Mouse (Mus musculus) C2C12 (cell line): ENCODE results near the gene Bmp7.

Experiments
- CEBPB ChIP-seq: IDR thresholded peaks from one replicate; pipeline ENCODE4 v1.6.1; 2011; ENCODE audit warnings: low read depth, mild to moderate bottlenecking, control low read depth, moderate library complexity
- CTCF ChIP-seq: IDR thresholded peaks from one replicate; pipeline ENCODE4 v1.5.1; 2011; ENCODE audit not compliant: control insufficient read depth, insufficient read depth, insufficient read length
- MYOD1 ChIP-seq: IDR thresholded peaks from one replicate; pipeline ENCODE4 v1.6.1; 2011; ENCODE audit warnings: low read depth; ENCODE audit not compliant: control insufficient read depth, insufficient read length
- USF1 ChIP-seq: IDR thresholded peaks from one replicate; pipeline ENCODE4 v1.6.1; 2011; ENCODE audit warnings: low read depth, mild to moderate bottlenecking, control low read depth, moderate library complexity

DNA sequence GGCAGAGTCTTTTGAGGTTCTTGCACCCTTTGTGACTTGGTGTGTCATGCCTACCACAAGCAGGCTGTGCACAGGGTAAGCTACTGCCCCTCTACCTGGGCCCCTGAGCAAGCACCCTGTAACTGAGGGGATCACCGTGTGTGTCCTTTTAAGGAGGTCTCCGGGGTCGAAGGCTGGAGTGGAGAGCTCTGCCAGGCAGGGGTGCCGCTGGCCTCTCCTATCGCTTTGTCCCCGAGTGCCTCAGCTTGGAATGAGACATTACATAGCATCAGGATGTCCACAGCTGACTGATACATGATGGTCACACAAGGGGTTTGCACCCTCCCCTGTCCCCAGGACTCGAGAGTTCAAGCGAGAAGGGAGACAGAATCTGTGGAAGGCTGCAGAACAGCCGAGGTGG lies 96.2 kb downstream of the Bmp7 start:
- TF ChIP-seq CTCF: no peak
- TF ChIP-seq USF1: no peak
- no peak for TF ChIP-seq MYOD1
- no peak for TF ChIP-seq CEBPB
